ENCODE assay signal across 1 mouse cellular context in the genomic region with DNA sequence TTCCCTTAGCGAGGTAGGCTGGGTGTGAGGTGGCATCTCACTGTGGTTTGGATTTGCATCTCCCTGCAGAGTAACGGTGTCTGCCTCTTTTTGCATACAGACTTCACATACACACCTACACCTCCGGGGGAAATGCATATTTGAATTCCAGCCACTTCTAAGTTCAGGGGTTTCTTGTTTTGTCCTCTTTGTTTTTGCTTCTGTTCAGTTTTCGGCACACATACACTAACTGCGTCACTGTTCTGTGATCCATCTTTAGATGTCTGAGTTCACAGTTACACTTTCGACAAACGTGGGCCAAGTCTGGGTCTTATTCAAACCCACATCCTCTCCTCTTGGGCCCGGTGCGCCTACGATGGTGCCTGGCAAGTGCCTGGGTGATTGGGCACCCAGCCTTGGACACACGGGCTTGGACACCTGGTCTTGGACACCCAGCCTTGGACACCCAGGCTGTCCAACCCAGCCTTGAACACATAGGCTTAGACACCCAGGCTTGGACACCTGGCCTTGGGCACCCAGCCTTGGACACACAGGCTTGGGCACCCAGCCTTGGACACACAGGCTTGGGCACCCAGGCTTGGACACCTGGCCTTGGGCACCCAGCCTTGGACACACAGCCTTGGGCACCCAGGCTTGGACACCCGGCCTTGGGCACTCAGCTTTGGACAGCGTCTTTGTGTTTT.
TF ChIP-seq lines count a peak whose summit lies in the region.

No protein-coding gene starts in this region.

TF ChIP-seq in CH12.LX, 34 proteins besides CTCF, POLR2A, EP300 and RAD21 (continued from another document):
- TF ChIP-seq MAZ (IDR thresholded peaks at IDR 0.05; ENCODE audit: low read depth, low read length) (peak; percentile 58; the same call in 1 of the 2 replicates), E2F4 (IDR thresholded peaks at IDR 0.05; ENCODE audit: insufficient replicate concordance, low read depth, low read length) (no peak), NELFE (IDR thresholded peaks at IDR 0.05; ENCODE audit: low read depth, low read length) (no peak), UBTF (IDR thresholded peaks at IDR 0.05; ENCODE audit: low read depth, low read length) (peak; percentile 71; the same call in 1 of the 2 replicates), BHLHE40 (IDR thresholded peaks at IDR 0.05; ENCODE audit: low read depth, low read length) (peak; percentile 94), HCFC1 (IDR thresholded peaks at IDR 0.05; ENCODE audit: low read depth, low read length) (peak; percentile 25), MEF2A (IDR thresholded peaks at IDR 0.05; ENCODE audit: borderline replicate concordance, low read depth, low read length) (peak; percentile 92; the same call in 1 of the 2 replicates), JUND (conservative IDR thresholded peaks at IDR 0.05; ENCODE audit: low read depth, low read length) (peak; percentile 69), ZC3H11A (IDR thresholded peaks at IDR 0.05; ENCODE audit: low read depth, low read length) (no peak), MAX (IDR thresholded peaks at IDR 0.05; ENCODE audit: low read length) (no peak), ZNF384 (IDR thresholded peaks at IDR 0.05; ENCODE audit: low read depth, low read length) (no peak; the same call in 1 of the 2 replicates), NRF1 (IDR thresholded peaks at IDR 0.05; ENCODE audit: low read depth, low read length) (no peak), TBP (conservative IDR thresholded peaks at IDR 0.05; ENCODE audit: low read depth, low read length) (0 out of 2 replicates have a peak, but pooled peaks have one; percentile 49), CHD1 (IDR thresholded peaks at IDR 0.05; ENCODE audit: low read depth, low read length) (no peak), USF2 (conservative IDR thresholded peaks at IDR 0.05; ENCODE audit: low read depth, low read length) (no peak), TCF12 (IDR thresholded peaks at IDR 0.05; ENCODE audit: low read depth, low read length) (peak; percentile 91), ELF1 (IDR thresholded peaks at IDR 0.05; ENCODE audit: low read depth, low read length) (peak; percentile 11; the same call in 1 of the 2 replicates)
TF ChIP-seq in CH12.LX: peak in this region for 15.
